Mouse (Mus musculus) frontal cortex, postnatal 25 days (tissue): ENCODE results near the gene Urad.

Experiments used
- DNase-seq, 2 experiments: peaks; one replicate each; pipeline ENCODE4 v3.0.0; 2022; ENCODE audit warnings: low spot score in 2 of 2

Gene Urad

DNA sequence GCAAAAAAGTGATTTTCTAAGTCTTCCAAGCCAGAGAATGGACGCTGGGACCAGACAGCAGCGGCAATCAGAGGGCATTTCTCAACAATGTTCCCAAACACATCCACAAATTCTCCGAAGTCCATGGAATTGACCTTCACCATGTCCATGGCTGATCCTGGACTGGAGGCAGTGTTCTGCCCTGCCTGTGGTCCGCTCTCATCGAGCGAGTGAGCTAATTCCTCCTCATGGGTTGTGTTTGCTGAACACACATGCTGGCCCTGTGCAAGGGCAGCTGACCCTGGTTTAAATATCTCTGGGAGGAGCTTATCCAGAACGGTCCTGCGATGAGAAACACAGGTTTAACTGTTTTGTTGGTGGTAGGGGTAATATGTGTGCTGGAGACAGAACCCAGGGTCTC, at the start of gene Urad:
Urad (minus strand) TSS at position 258 of the 400 bp plus-strand sequence.
- no peak for DNase-seq

DNA sequence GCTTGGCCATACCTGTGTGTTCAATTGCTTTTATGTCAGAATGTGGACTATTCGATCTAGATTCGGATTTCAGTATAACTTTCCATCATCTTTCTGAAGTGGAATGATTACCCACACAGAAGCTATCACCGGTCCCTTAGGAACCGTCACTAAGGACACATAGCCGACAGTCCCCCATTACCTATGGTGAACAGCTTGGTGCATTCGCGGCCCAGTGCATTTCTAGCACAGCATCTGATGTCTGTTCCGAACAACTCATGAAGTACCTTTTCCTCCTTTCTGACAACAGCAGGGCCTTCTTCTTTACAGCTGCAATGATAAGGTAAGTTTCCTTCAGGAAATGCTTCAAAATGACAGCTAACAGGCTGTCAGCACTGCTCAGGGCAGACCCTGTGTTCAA, 48.0 kb upstream of the Urad start:
- DNase-seq, result no peak

DNA sequence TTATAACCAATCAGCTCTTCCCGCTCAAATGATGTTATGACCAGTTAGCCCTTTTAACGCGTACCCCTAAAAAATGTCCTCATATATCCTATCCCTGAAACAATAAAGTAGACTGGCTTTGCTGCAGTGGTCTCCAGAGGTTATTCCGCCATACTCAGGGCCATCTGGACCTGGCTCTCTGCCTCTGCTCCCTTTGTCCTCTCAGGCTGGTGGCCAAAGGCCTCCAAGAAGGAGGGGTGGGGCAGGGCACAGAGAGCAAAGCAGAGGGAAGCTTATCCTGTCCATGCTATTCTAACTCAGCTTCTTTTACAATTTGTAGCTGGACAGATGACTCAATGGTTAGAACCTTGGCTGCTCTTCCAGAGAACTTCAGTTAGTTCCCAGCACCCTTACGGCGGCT, 46.0 kb upstream of the Urad start:
- no peak for DNase-seq

DNA sequence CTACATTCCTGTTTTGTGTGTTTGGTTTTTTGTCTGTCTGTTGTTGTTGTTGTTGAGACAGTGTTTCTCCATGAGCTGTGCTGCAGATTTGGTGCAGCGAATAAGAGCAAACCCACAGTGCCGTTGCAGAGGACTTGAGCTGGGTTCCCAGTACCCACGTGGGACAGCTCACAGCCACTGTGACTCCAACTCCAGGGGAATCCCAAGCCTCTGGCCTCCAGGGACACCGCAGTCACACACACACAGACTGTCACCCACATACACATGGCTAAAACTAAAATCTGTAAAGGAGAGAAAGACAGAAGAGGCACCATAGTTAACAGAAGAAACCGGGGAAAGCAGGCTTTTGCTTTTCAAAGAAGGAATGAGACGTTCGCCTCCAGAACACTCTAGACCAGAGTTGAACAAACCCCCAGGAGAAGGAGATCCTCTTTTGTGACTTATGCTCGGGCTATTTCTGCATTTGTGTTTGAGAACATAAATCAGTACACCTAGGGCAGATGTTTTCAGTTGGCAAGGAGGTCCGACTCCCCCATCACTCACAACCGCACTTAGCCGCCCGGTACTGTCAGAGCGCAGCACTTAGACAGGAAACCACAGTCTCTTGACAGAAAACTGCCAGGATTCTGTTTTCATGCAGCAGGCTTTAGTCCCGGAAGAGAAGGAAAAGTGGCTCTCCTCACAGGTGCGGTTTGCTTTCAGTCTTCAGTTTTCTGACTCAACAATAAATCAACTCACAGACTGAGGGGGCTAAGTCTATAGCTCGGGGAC, 43.9 kb upstream of the Urad start:
- no peak for DNase-seq

DNA sequence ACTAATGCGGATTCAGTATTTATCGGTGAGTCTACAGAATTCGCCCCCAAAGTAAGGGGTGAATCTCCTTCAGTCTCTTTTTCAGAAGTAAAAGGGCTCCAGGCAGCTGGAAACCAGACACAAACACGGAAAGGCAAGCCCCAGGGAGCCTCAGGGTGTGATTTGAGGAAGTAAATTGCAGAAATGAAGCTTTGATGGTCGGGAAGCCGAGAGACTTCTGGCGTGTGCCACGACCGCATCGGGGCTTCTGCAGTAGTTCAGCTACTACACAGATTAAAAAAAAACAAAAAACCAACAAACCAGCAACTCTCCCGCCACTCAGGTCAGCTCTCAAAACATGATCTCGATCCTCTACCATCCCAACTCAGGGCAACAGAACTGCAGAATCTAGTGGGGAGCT, 40.8 kb upstream of the Urad start:
- no peak for DNase-seq

- no peak for DNase-seq
Measured at GRCm38 (mm10) chr5:147358481-147358880, 36.2 kb upstream of the Urad start.

DNA sequence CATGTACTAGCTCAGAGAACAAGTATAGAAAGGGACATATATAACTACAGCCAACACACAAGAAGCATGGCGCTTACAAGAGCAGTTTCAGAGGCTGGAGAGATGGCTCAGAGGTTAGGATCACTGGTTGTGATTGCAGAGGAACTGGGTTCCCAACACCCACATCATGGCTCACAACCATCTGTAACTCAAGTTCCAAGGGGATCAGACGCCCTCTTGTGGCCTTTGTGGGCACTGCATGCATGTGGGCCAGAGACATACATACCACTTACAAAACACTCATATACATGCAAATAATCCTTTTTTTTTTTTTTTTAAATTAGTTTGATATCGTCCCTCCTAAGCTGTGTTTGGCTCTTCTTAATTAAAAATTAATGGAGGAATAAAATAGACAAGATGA, 35.3 kb upstream of the Urad start:
- DNase-seq, result no peak

GRCm38 (mm10) chr5:147356260-147357055, 34.2 kb upstream of the Urad start:
- DNase-seq, result no peak

GRCm38 (mm10) chr5:147355788-147356187, 33.5 kb upstream of the Urad start:
- no peak for DNase-seq

- no peak for DNase-seq
Measured at GRCm38 (mm10) chr5:147354985-147355384, 32.7 kb upstream of the Urad start.

- DNase-seq, result peak in 1 of 2 experiments; percentile 42
Measured at GRCm38 (mm10) chr5:147354161-147354780, 32.0 kb upstream of the Urad start.

DNA sequence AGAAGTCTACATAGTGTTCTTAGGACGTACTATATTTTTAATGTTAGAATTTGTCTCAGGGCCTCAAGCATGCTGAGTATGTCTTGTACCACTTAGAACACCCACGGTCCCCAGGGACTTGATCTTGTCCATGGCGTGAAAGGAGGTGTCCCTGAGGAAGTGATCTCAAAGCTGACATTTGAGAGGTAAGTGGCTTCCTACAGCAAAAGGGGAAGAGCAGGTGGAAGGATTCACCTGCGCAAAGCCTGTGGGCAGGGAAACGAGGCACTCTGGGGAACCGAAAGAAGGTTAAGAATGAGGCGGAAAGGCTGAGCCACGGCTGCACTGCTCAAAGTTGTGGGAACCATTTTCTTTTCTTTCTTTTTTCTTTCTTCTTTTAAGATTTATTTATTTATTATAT, 29.7 kb upstream of the Urad start:
- no peak for DNase-seq

- no peak for DNase-seq
Measured at GRCm38 (mm10) chr5:147345981-147346380, 23.7 kb upstream of the Urad start.

DNA sequence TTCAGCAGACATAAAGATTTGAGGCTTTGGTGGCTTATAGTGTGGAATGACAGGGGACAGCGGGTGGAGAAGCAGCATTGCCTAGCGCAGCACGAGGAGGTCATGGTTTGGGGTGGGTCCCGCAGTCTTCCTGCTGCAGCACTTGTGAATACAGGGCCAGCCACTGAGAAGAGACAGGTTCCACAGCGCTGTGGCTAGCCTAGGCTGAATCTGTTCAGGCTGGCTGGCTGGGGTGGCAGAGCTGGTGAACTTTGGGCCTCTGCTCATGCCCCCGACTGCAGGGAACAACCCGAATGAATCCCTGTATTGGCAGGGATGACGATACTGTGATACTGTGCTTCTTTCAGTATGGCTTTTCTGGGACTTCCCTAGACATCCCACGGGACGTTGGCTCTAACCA, 21.7 kb upstream of the Urad start:
- DNase-seq, result no peak

DNA sequence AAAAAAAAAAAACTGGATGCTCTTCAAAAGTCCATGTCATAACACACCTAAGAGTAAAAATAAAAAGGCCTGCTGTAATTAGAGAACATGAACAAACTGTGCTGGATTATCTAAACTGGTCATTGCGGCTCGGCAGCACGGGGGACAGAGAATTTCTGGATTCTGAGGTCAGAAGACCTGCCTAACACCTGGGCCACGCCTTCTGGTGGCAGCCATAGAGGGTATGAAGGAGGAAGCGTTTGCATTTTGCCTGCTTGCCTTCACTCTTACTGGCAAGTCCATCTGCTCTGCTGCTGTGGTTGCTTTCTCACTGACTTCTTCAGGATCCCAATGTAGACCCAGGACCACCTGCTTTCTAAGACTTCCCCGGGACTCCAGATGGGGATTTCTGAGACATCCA, 20.7 kb upstream of the Urad start:
- no peak for DNase-seq

DNA sequence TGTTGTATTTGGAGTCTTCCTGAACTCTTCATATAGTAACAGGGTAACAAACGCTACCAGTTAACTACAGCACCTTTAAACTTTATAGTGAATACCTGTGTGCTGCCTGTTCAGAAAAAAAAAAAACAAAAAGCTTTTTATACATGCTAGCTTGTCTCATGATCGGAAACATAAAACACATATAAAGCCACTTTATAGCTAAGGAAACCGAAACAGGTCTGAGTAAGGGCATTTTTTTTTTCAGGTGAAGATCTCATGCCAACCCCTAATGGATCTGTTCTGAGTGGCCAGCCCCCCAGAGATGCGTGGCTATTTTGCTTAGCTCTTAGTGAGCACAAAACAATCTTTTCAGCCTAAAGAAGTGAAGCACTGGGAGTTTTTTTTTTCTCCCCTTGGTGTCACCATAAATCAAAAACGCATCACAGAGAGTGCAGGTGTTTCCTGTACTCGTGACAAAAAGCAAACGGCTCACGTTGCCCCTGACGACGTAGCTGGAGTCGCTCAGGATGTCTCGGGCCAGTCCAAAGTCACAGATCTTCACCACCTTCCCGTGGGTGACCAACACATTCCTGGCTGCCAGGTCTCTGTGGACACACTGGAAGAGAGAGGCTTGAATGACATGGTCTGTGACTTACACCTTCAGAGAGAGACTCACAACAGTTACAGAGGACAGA, 18.6 kb upstream of the Urad start:
- DNase-seq, result no peak

DNA sequence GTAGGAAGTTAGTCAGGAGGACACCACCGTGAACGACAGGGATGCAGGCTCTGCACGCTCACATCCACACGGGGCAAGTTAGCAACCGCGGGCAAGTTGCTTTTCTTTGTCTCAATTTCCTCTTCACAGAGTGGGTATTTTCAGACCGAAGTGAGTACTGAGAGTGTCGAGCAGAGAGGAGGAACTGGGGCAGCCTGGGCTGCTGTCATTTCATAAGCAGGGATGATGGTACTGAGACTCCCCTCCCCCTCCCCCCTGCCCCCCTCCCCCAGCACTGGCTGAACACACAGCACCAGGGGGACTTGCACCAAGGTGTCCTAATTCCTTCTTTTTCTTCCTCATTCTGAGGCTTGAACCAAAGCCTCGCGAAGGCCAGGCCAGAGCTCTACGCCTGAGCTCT, 17.3 kb upstream of the Urad start:
- DNase-seq, result no peak

DNA sequence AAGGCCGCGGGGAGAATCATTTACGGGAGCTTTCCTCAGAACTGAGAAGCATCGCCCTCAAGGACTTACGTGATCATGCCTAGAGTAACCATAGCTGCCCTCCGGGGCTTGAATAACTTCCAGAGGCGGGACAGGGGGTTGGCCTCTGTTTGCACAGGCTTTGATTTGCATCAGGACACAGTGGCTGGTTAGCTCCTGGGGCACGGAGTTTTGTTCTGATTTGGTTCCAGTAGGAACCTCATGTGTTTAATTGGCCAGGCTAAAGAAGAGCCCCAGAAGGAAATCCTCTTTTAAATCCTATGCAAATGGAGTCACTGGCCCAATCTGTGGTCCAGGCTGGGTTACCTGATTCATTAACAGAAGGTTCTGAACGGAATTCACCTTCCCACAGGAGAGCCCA, 16.7 kb upstream of the Urad start:
- no peak for DNase-seq

- no peak for DNase-seq
Measured at GRCm38 (mm10) chr5:147332711-147333110, 10.5 kb upstream of the Urad start.

DNA sequence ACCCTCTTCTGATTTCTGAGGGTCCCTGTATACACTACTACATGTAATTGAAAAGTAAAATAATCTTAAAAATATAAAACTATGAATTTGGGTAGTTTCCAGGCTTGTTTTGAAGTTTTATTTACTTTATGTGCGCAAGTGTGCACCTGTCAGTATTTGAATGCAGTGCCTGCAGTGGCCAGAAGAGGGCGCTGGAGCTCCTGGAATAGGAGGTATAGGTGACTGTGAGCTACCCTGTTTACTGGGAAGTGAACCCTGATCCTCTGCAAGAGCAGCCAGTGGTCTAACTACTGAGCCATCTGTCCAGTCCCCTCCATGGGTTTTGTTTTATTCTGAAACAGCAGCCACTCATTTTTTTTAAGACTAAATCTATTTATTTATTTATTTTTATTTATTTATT, 9.3 kb upstream of the Urad start:
- DNase-seq, result peak; percentile 21 to 27

DNA sequence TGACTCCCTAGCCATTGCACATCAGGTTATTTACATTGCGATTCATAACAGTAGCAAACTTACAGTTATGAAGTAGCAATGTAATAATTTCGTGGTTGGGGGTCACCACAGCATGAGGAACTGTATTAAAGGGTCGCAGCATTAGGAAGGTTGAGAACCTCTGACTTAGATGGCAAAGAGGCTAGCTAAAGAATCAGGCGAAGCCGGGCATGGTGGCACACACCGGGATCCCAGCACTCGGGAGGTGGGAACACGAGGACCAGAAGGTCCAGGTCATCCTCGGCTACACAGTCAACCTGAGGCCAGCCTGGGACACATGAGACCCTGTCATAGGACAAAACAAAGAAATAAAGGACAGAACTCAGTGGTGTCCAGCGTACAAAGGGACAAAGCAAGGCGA, 7.7 kb upstream of the Urad start:
- DNase-seq, result no peak

- no peak for DNase-seq
Measured at GRCm38 (mm10) chr5:147327636-147328035, 5.4 kb upstream of the Urad start.
